Mouse (Mus musculus) gastrocnemius, postnatal 10 days (tissue): ENCODE measurements around the gene A4gnt. TPM values are rescaled to one million over a fixed set of nuclear protein-coding genes. Genes with fewer than 3 reads are reported as not detected.
"Not testable (repeated sequence)": the region's sequence is repeated elsewhere in the genome, so short reads cannot be mapped to it uniquely, and the experiment has no call there.

ENCODE experiments used
- DNase-seq: peaks from one replicate; pipeline ENCODE4 v3.0.0; 2021; ENCODE audit warnings: mixed read lengths
- long read RNA-seq, 2 experiments: library from polyadenylated mRNA; stranded (forward); transcript quantifications; one replicate each; pipeline ENCODE4 v2.0.0; 2021
- total RNA-seq, 2 experiments: library from RNA; stranded (reverse); gene quantifications; 2 replicates each; pipeline ENCODE4 v1.2.3; 2021

A4gnt gene
- not detected for total RNA-seq
- long read RNA-seq, experiment 1: 0 reads
- long read RNA-seq, experiment 2: 0 reads

DNA sequence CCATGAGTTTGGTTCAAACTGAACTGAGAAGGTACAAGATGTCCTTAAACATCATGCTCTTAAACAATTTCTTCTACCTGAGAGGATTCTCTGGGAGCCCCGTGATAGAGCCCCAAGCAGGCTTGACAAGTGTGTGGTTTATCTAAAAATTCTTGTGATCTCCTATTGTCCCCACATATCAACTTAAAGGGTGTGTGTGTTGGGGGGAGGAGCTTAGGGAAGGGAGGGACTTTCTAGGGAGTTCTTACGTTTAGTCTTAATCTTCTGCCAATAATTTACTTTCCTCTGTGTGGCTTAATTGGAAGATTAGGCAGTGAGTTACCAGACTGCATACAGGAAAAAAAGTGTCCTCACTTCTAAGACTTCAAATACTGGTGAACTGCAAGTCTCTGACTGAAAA lies at the start of gene A4gnt:
TSS of gene A4gnt (plus strand) at position 301 of the 400 bp plus-strand sequence.
- no peak for DNase-seq

DNA sequence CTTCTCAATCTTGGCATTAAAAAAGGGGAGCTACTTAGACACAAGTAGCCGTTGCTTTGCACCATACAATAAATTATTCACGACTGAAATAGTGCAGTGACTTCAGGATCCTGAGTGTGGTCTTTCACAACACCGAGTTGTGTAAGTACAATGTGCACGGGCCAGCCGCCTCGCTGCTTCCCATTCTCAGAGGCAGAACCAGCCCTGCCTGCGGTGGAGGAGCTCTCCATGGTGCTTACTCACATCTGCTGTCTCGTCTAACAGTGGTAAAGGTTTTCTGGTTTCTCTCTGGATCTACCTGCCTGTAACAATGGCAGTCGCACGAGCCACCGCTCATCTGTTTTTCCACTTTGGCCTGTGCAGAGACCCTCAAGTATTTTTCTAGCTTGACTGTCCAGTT lies 48.6 kb upstream of the A4gnt start:
- peak; percentile 54 for DNase-seq

DNA sequence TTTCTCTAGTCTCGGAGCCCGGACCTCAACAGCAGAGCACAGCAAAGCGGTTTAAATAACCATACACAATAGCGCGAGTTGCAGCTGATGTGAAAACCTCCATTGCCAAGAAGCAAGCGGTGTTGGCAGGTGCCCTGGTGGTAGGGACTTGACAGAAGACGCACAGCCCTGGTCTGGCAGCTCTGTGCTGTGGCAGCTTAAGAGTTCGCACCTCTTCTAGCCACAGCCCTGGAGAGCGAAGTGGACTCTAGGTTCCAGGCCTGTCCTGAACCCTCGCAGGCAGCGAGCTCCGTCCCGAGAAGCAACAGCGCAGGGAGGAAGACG lies 44.3 kb upstream of the A4gnt start:
- DNase-seq: no peak

DNA sequence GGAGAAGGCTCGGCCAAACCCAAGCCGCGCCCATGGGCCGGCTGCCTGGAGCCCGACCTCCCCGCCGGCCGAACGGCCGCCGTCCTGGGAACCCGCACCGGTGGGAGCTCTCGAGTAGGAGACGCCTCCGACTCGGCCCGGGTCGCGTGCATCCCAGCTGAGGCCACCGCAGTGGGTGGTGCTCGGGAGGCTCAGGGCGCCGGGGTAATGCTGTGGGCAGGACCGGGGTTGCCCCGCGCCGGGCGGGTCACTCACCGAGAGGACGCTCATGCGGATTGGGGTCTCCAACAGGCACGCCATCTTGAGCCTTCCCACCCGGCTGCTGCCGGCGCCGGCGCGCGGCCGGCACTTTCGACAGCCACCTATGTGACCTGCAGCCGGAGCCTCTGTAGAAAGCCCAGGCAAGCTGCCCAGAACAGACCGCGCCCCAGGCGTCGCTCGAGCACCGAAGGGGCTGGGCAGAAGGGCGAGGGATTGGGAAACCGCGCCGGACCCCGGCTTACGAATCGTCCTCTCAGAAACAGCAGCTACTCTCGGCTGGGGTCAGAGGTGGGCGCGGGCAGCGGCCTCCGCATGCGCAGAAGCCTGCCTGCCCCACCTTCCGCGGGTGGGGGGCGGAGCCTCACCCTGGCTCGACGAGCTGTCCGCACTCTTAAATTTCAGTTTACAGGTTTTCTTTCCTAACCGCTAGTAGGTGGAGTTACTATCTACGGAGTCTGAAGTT lies 43.8 kb upstream of the A4gnt start, which contains the start of gene Armc8:
TSS of gene Armc8 (minus strand) at position 553 of the 724 bp plus-strand sequence.
- peak; percentile 92 for DNase-seq

DNA sequence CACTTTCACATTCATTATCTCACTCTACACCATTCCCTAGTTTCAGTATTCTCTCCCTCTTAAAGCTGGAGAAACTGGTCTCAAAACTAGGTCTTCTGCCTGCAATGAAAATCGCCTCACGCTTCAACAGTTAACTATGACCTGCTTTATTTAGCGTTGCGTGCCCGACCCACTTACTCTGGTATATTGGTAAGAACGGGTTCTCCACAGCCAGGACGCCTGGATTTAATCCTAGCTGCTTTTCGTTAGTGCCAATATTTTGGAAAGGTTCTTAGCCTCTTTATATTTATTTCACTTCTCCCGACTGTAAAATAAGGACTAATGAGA lies 43.3 kb upstream of the A4gnt start:
- no peak for DNase-seq

DNA sequence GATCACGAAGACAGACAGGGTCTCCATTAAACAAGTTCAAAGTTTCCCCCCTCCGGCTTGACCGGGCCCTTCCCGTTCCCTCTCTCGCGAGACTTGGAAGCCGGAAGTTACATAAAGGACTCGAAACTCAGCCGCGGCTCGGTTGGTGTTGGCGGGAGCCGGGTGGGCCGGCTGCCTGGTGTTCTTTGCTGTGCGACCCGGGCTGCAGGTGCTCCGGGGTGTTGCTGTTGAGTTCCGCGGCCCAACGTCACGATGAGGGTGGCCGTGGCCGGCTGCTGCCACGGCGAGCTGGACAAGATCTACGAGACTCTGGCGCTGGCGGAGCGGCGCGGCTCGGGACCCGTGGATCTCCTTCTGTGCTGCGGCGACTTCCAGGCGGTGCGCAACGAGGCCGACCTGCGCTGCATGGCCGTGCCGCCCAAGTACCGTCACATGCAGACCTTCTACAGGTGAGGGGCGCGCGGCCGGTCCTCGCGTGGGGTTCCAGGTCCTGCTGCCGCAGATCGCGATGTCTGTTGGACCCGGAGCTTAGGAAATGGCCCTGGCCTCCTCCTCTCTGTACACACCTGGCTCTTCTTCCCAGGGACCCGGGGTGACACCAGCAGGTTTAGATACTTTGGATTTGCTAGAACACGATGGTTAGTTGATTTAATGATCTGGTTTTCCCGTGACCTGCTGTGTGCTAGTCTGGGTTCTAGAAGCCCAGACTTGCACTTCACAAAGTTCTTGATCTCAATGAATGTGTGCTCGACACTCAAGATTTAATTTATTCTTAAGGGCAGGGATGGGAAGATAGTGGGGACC lies 36.4 kb upstream of the A4gnt start, which contains the start of gene Dbr1:
TSS of gene Dbr1 (plus strand) at position 123 of the 804 bp plus-strand sequence.
- peak; percentile 92 for DNase-seq

DNA sequence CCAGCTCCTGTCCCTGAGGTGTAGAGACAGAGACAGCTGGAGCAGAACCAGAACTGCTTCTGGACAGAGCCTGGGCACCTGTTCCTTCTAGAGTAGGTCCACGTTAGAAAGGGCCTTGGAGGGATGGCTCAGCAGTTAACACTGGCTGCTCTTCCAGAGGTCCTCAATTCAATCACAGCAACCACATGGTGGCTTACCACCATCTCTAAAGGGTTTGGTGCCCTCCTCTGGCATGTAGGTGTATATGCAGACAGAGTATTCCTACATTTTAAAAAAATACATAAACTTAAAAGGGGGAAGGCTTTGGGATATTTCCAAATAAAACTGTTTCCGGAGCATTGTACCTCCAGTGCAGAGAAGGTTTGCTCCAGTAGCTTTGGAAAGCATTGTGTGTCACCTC lies 31.6 kb upstream of the A4gnt start:
- no peak for DNase-seq

DNA sequence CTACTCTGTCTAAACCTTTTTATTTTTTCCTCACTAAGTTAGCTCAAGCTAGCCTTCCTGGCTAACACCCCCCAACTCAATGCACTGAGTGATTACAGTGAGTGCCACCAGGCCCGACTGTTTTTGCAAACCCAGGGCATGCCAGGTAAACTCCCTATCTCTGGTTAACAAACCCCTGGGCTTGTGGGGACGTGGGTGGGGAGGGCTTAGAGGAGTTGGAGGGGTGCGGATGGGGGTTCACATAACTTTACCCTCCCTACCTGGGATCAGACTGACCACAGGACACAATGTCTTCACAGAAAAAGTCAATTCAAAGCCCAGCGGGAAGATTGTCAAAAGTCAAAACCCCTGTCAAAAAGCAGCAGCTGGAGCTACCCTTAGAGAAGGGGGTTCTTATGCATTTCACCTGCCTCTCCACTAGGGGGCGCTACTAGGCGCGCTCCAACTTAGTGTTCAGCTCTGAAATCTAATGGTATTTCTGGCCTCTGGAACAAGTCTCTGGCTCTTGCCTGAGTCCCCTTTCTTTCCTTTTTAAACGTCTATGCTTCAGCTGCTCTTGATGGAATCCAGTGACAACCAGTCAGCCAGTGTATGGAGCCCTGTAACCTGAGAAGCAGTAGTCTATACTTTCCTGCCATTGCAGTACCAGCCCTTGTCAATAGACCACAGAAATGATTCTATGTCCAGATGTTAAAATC lies 24.6 kb upstream of the A4gnt start:
- DNase-seq: peak; percentile 78

DNA sequence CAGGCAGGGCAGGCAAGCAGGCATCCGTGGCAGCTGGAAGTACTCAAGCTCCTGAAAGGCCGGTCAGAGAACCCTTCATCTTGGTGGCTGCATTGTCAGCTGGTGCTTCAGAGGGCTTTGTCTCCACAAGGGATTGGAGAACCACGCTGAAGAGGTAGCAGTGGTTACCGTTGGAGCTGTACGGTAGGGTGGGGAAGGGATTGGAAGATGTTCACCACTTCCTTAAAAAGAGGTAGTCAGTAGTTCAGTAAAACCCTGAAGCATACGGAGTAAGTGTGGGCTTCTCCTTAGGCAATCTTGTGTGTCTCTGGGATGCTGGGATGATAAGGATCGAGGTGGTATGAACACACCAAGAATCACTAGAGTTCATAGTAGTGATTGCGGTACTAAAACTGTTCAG lies 21.2 kb upstream of the A4gnt start:
- DNase-seq: no peak

DNA sequence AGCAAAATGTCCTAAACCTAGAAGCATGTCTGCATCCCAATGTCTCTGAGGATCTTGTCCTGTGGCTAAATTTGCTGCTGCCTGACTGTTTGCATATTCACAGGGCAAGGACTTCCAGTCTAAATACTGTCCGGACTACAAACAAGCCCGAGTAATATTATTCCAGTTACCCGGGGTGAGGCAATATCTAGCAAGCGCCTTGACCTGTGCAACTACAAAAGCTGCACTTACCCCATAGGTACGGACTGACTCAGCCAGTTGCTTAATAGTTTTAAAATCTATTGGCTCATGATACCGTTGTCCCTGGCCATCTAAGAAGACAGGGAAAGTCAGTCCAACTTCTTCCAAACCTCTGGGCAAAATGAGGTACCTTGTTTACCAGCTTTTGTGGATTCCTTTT lies 13.2 kb upstream of the A4gnt start:
- not testable (repeated sequence) for DNase-seq

DNA sequence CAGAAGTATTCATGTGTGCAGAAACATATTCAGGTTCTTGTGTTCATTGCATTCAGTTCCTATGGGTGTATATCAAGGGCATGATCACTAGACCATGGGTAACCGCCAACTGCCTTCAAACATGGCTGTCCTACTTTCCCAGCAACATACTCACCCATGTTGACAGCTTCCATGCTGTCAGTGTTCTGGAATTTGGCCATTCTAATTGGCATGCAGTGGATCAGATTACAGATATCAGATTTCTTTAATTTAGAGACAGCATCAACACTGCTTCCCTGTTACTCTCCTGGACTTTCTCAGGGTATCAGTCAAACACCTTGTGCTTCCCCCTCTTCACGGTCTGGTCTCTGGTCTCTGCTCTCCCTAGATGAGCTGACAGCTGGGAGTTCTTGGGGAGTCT lies 8.7 kb upstream of the A4gnt start:
- no peak for DNase-seq

- DNase-seq: no peak
Observed at GRCm38 (mm10) chr9:99619688-99620087, 7.4 kb downstream of the A4gnt start.

DNA sequence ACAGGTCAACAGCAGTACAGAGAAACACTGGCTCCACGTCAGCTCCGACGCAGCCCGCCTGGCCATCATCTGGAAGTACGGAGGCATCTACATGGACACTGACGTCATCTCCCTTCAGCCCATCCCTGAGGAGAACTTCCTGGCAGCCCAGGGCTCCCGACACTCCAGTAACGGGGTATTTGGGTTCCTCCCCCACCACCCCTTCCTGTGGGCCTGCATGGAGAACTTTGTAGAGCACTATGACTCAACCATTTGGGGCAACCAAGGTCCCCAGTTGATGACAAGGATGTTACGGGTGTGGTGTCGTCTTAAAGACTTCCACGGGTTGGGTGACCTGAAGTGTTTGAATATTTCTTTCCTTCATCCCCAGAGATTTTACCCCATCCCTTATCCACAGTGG lies 7.9 kb downstream of the A4gnt start:
- no peak for DNase-seq

DNA sequence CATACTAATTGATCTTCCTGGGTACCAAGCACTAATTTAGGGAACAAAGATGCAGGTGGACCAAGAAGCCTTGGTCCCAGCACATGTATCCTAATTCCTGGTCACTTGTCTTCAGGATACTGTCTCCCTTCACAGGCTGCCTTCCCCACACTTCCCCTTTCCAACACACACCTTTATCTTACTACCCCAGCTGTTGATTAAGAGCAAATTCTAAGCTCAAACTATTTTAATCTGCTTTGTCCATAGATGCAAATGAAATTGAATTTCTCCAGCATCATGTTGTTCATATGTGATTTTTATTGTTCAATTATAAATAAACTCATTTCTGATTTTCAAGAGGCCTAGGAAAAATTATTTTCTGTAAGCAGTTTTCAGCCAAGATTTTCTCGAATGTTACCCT lies 9.7 kb downstream of the A4gnt start:
- no peak for DNase-seq

- DNase-seq: no peak
Observed at GRCm38 (mm10) chr9:99622966-99623365, 10.7 kb downstream of the A4gnt start.

DNA sequence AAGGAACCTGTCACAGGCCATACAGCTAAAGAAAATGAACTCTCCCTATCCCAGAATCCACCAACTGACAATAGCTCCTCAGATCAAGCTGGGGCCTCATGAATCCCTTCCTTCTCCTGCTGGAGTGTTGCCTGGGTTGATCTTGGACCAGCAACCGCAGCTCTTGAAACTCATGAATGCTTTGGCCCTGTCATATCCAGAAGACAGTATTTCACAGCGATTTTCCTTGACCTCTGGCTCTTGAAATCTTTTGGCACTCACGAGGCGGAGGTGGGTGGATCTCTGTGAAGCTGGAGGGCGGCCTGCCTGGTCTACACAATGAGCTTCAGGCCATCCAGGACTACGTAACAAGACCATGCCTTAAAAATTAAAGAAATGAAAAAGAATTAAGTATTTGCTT lies 11.8 kb downstream of the A4gnt start:
- DNase-seq: no peak

- no peak for DNase-seq
Observed at GRCm38 (mm10) chr9:99628581-99628980, 16.3 kb downstream of the A4gnt start.

DNA sequence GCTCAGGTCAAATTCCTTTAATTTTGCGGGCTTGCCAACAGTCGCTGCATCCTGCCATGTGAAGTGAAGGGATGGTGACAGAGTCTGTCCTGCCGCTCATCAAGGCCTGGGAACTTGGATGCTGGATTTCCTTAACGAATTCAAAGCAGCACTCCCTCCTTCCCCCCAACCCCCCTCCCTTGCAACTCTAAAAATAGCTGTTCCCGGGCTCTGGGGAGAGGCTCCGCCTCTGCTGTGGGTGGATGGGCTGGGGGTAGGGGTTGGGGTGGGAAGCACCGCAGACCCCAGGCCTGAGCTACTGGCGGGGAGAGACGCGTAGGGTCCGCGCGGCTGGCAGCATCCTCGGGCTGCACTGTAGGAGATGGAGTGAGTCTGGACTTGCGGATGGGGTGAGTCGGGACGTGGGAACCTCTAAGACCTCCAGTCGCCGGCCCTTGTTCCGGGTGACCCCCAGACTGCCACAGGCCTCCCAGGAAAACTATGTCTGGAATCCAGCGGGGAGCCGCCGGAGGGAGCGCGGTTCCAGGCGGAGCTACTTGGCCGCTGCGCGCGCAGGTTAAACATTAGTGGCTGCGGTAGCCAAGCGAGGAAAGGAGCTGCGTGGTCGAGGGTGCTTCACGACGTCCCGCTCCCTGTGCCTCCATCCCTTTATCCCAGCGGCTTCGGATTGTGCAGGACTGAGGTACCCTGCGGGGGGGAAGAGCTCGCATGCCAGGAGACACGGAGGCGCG lies 17.1 kb downstream of the A4gnt start, which contains the start of gene Dzip1l:
TSS of gene Dzip1l (plus strand) at position 216 of the 731 bp plus-strand sequence.
- DNase-seq: peak; percentile 71

GRCm38 (mm10) chr9:99630071-99630470 lies 17.8 kb downstream of the A4gnt start:
- no peak for DNase-seq

DNA sequence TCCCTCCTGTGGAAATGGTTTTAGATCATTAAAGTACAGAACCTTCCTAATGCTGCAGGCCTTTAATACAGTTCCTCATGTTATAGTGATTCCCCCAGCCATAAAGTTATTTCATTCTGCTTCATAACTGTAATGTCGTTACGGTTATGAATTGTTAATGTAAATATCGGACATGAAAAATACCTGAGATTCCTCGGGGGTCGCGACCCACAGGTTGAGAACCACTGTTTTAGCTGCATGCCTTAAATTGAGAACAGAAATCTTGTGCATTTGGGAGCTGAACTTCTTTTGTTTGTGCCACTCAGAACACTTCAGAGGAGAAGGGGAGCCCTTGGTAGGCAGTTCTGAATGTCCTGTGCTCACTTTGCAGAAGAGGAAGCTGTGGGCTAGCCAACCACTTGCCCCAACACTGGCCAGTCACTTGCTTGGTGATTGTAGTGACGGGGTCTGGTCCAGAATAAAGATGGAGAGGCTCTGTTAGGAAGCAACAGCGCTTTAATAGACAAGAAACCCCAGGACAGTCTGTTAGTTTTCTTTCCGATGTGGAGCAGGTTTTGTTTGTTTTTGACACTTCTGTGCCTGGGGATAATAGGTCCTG lies 18.3 kb downstream of the A4gnt start:
- no peak for DNase-seq

- DNase-seq: no peak
Observed at GRCm38 (mm10) chr9:99631781-99632180, 19.5 kb downstream of the A4gnt start.

GRCm38 (mm10) chr9:99632264-99632663 lies 20.0 kb downstream of the A4gnt start:
- no peak for DNase-seq
